Mouse (Mus musculus): Measurements from ENCODE around the gene Chga. TPM values are rescaled to one million over a fixed set of nuclear protein-coding genes. Genes with fewer than 3 reads are reported as not detected.

Chga gene
- polyA plus RNA-seq, 1 experiment from 2014 or later = 1.4 TPM

- no peak overlapping the region for H3K4me3 ChIP-seq (ENCODE audit: low read length)
- H3K4me1 ChIP-seq (replicated peaks; ENCODE audit: control insufficient read depth, insufficient read depth, low read length) = no peaks in the 10 kb centered on the region
- H3K27me3 ChIP-seq (ENCODE audit: control insufficient read depth, insufficient read depth, low read depth, low read length) = no peaks in the 10 kb centered on the region
- H3K4me2 ChIP-seq (ENCODE audit: low read depth, low read length) = no peak overlapping the region
- no peak overlapping the region for H3K9ac ChIP-seq (ENCODE audit: low read length)
- no peaks in the 10 kb centered on the region for H3K9me3 ChIP-seq (ENCODE audit: control insufficient read depth, low read length)
- 73% methylated on average over 7 of the region's 7 CpGs for WGBS
- ATAC-seq (ENCODE audit: low read depth) = no peak
- H3K36me3 ChIP-seq (ENCODE audit: control insufficient read depth, insufficient read depth, low read length) = no peaks in the 10 kb centered on the region
- H3K27ac ChIP-seq (ENCODE audit: low read length) = no peak overlapping the region
These were observed 18.3 kb downstream of the Chga start for GRCm38 (mm10) chr12:102573036-102573435.

- Histone ChIP-seq H3K4me1 (replicated peaks; ENCODE audit: control insufficient read depth, insufficient read depth, low read length) (no peaks in the 10 kb centered on the region), H3K9me3 (ENCODE audit: control insufficient read depth, low read length) (no peaks in the 10 kb centered on the region)
These were observed 21.0 kb downstream of the Chga start for GRCm38 (mm10) chr12:102575541-102576329.

GRCm38 (mm10) chr12:102576659-102577398 is 22.1 kb downstream of the Chga start:
- 62% methylated on average over 10 of the region's 10 CpGs for WGBS
- Histone ChIP-seq H3K36me3 (ENCODE audit: control insufficient read depth, insufficient read depth, low read length) (no peaks in the 10 kb centered on the region), H3K4me1 (replicated peaks; ENCODE audit: control insufficient read depth, insufficient read depth, low read length) (no peaks in the 10 kb centered on the region), H3K27ac (ENCODE audit: low read length) (no peak overlapping the region), H3K9me3 (ENCODE audit: control insufficient read depth, low read length) (no peaks in the 10 kb centered on the region), H3K4me2 (ENCODE audit: low read depth, low read length) (no peak overlapping the region), H3K27me3 (ENCODE audit: control insufficient read depth, insufficient read depth, low read depth, low read length) (no peaks in the 10 kb centered on the region), H3K4me3 (ENCODE audit: low read length) (no peak overlapping the region), H3K9ac (ENCODE audit: low read length) (no peak overlapping the region)
- no peak for ATAC-seq (ENCODE audit: low read depth)

More at GRCm38 (mm10) chr12:102575541-102576329, 21.0 kb downstream of the Chga start:
- H3K9ac ChIP-seq (ENCODE audit: low read length) = no peak overlapping the region
- no peaks in the 10 kb centered on the region for H3K27me3 ChIP-seq (ENCODE audit: control insufficient read depth, insufficient read depth, low read depth, low read length)
- no peak overlapping the region for H3K27ac ChIP-seq (ENCODE audit: low read length)
- H3K4me2 ChIP-seq (ENCODE audit: low read depth, low read length) = no peak overlapping the region
- ATAC-seq (ENCODE audit: low read depth) = no peak
- WGBS = 76% methylated on average over 5 of the region's 5 CpGs
- no peaks in the 10 kb centered on the region for H3K36me3 ChIP-seq (ENCODE audit: control insufficient read depth, insufficient read depth, low read length)
- no peak overlapping the region for H3K4me3 ChIP-seq (ENCODE audit: low read length)

- Histone ChIP-seq H3K36me3 (ENCODE audit: control insufficient read depth, insufficient read depth, low read length) (no peaks in the 10 kb centered on the region), H3K4me3 (ENCODE audit: low read length) (no peak overlapping the region), H3K4me2 (ENCODE audit: low read depth, low read length) (no peak overlapping the region), H3K9me3 (ENCODE audit: control insufficient read depth, low read length) (no peaks in the 10 kb centered on the region), H3K9ac (ENCODE audit: low read length) (no peak overlapping the region), H3K27me3 (ENCODE audit: control insufficient read depth, insufficient read depth, low read depth, low read length) (no peaks in the 10 kb centered on the region), H3K4me1 (replicated peaks; ENCODE audit: control insufficient read depth, insufficient read depth, low read length) (no peaks in the 10 kb centered on the region), H3K27ac (ENCODE audit: low read length) (no peak overlapping the region)
- 51% methylated on average over 6 of the region's 6 CpGs for WGBS
- peak; percentile 55 for ATAC-seq (ENCODE audit: low read depth)
These were observed 24.3 kb downstream of the Chga start for GRCm38 (mm10) chr12:102579041-102579440.

GRCm38 (mm10) chr12:102581579-102582196 is 26.9 kb downstream of the Chga start:
- Histone ChIP-seq H3K27ac (ENCODE audit: low read length) (no peak overlapping the region), H3K27me3 (ENCODE audit: control insufficient read depth, insufficient read depth, low read depth, low read length) (no peaks in the 10 kb centered on the region), H3K9ac (ENCODE audit: low read length) (no peak overlapping the region), H3K36me3 (ENCODE audit: control insufficient read depth, insufficient read depth, low read length) (no peaks in the 10 kb centered on the region), H3K4me1 (replicated peaks; ENCODE audit: control insufficient read depth, insufficient read depth, low read length) (no peaks in the 10 kb centered on the region), H3K4me2 (ENCODE audit: low read depth, low read length) (no peak overlapping the region), H3K9me3 (ENCODE audit: control insufficient read depth, low read length) (no peaks in the 10 kb centered on the region), H3K4me3 (ENCODE audit: low read length) (no peak overlapping the region)
- WGBS = 69% methylated on average over 5 of the region's 5 CpGs
- no peak for ATAC-seq (ENCODE audit: low read depth)

- Histone ChIP-seq H3K4me2 (ENCODE audit: low read depth, low read length) (no peak overlapping the region), H3K27me3 (ENCODE audit: control insufficient read depth, insufficient read depth, low read depth, low read length) (no peaks in the 10 kb centered on the region), H3K9ac (ENCODE audit: low read length) (no peak overlapping the region), H3K4me3 (ENCODE audit: low read length) (no peak overlapping the region), H3K36me3 (ENCODE audit: control insufficient read depth, insufficient read depth, low read length) (no peaks in the 10 kb centered on the region), H3K4me1 (replicated peaks; ENCODE audit: control insufficient read depth, insufficient read depth, low read length) (no peaks in the 10 kb centered on the region), H3K27ac (ENCODE audit: low read length) (no peak overlapping the region), H3K9me3 (ENCODE audit: control insufficient read depth, low read length) (no peaks in the 10 kb centered on the region)
- WGBS = 67% methylated on average over 11 of the region's 11 CpGs
- no peak for ATAC-seq (ENCODE audit: low read depth)
These were observed 27.7 kb downstream of the Chga start for GRCm38 (mm10) chr12:102582441-102582840.

- no peaks in the 10 kb centered on the region for H3K27me3 ChIP-seq (ENCODE audit: control insufficient read depth, insufficient read depth, low read depth, low read length)
- no peak overlapping the region for H3K4me3 ChIP-seq (ENCODE audit: low read length)
- no peak for ATAC-seq (ENCODE audit: low read depth)
- H3K9me3 ChIP-seq (ENCODE audit: control insufficient read depth, low read length) = no peaks in the 10 kb centered on the region
- H3K36me3 ChIP-seq (ENCODE audit: control insufficient read depth, insufficient read depth, low read length) = no peaks in the 10 kb centered on the region
- H3K4me1 ChIP-seq (replicated peaks; ENCODE audit: control insufficient read depth, insufficient read depth, low read length) = no peaks in the 10 kb centered on the region
- H3K4me2 ChIP-seq (ENCODE audit: low read depth, low read length) = no peak overlapping the region
- H3K9ac ChIP-seq (ENCODE audit: low read length) = no peak overlapping the region
- 79% methylated on average over 3 of the region's 3 CpGs for WGBS
- H3K27ac ChIP-seq (ENCODE audit: low read length) = no peak overlapping the region
These were observed 30.6 kb downstream of the Chga start for GRCm38 (mm10) chr12:102585390-102585789.

- H3K4me3 ChIP-seq (ENCODE audit: low read length) = no peak overlapping the region
- no peaks in the 10 kb centered on the region for H3K4me1 ChIP-seq (replicated peaks; ENCODE audit: control insufficient read depth, insufficient read depth, low read length)
- no peaks in the 10 kb centered on the region for H3K36me3 ChIP-seq (ENCODE audit: control insufficient read depth, insufficient read depth, low read length)
- no peak overlapping the region for H3K9ac ChIP-seq (ENCODE audit: low read length)
- no peak overlapping the region for H3K4me2 ChIP-seq (ENCODE audit: low read depth, low read length)
- no peak for ATAC-seq (ENCODE audit: low read depth)
- 67% methylated on average over 9 of the region's 9 CpGs for WGBS
- no peaks in the 10 kb centered on the region for H3K27me3 ChIP-seq (ENCODE audit: control insufficient read depth, insufficient read depth, low read depth, low read length)
- no peak overlapping the region for H3K27ac ChIP-seq (ENCODE audit: low read length)
- no peaks in the 10 kb centered on the region for H3K9me3 ChIP-seq (ENCODE audit: control insufficient read depth, low read length)
These were observed 31.6 kb downstream of the Chga start for GRCm38 (mm10) chr12:102586286-102586881.

GRCm38 (mm10) chr12:102587106-102587505 is 32.3 kb downstream of the Chga start:
- 73% methylated on average over 8 of the region's 8 CpGs for WGBS
- no peak overlapping the region for H3K27ac ChIP-seq (ENCODE audit: low read length)
- no peaks in the 10 kb centered on the region for H3K36me3 ChIP-seq (ENCODE audit: control insufficient read depth, insufficient read depth, low read length)
- no peaks in the 10 kb centered on the region for H3K9me3 ChIP-seq (ENCODE audit: control insufficient read depth, low read length)
- H3K9ac ChIP-seq (ENCODE audit: low read length) = no peak overlapping the region
- no peak overlapping the region for H3K4me3 ChIP-seq (ENCODE audit: low read length)
- ATAC-seq (ENCODE audit: low read depth) = no peak
- H3K4me2 ChIP-seq (ENCODE audit: low read depth, low read length) = no peak overlapping the region
- H3K27me3 ChIP-seq (ENCODE audit: control insufficient read depth, insufficient read depth, low read depth, low read length) = no peaks in the 10 kb centered on the region
- H3K4me1 ChIP-seq (replicated peaks; ENCODE audit: control insufficient read depth, insufficient read depth, low read length) = no peaks in the 10 kb centered on the region
